Mouse (Mus musculus): Measurements from ENCODE around the gene Eif4g3.

The Eif4g3 gene

GRCm38 (mm10) chr4:137991240-137991639, 1.6 kb upstream of the Eif4g3 start:
- no peak for DNase-seq

- peak; percentile 96 to 99 for DNase-seq
Measured at GRCm38 (mm10) chr4:137993291-137993758, 503 bp downstream of the Eif4g3 start.

- DNase-seq = peak; percentile 30 to 58
Measured at GRCm38 (mm10) chr4:137993821-137994561, 1.2 kb downstream of the Eif4g3 start.

- DNase-seq = no peak
Measured at GRCm38 (mm10) chr4:137994562-137995336, 1.9 kb downstream of the Eif4g3 start.

GRCm38 (mm10) chr4:137995399-137995798, 2.6 kb downstream of the Eif4g3 start:
- no peak for DNase-seq

GRCm38 (mm10) chr4:137998232-137998631, 5.4 kb downstream of the Eif4g3 start:
- DNase-seq = no peak

GRCm38 (mm10) chr4:138000682-138001081, 7.9 kb downstream of the Eif4g3 start:
- DNase-seq = no peak

GRCm38 (mm10) chr4:138003909-138004610, 11.2 kb downstream of the Eif4g3 start:
- no peak for DNase-seq

GRCm38 (mm10) chr4:138005781-138006180, 13.0 kb downstream of the Eif4g3 start:
- DNase-seq = no peak

- no peak for DNase-seq
Measured at GRCm38 (mm10) chr4:138006951-138007613, 14.3 kb downstream of the Eif4g3 start.

- DNase-seq = no peak
Measured at GRCm38 (mm10) chr4:138008646-138009045, 15.8 kb downstream of the Eif4g3 start.

GRCm38 (mm10) chr4:138009786-138010502, 17.1 kb downstream of the Eif4g3 start:
- no peak for DNase-seq

- no peak for DNase-seq
Measured at GRCm38 (mm10) chr4:138013723-138014479, 21.1 kb downstream of the Eif4g3 start.

GRCm38 (mm10) chr4:138015966-138016365, 23.1 kb downstream of the Eif4g3 start:
- no peak for DNase-seq

GRCm38 (mm10) chr4:138017085-138017637, 24.3 kb downstream of the Eif4g3 start:
- no peak for DNase-seq

GRCm38 (mm10) chr4:138018011-138018410, 25.2 kb downstream of the Eif4g3 start:
- DNase-seq = no peak

- DNase-seq = no peak
Measured at GRCm38 (mm10) chr4:138020231-138020630, 27.4 kb downstream of the Eif4g3 start.

GRCm38 (mm10) chr4:138021651-138022050, 28.8 kb downstream of the Eif4g3 start:
- DNase-seq = no peak

- DNase-seq = no peak
Measured at GRCm38 (mm10) chr4:138022761-138023160, 29.9 kb downstream of the Eif4g3 start.

- DNase-seq = no peak
Measured at GRCm38 (mm10) chr4:138023403-138024100, 30.7 kb downstream of the Eif4g3 start.
